Mouse (Mus musculus) small intestine, adult 2 months (tissue): ENCODE results near the gene Rev3l. TPM values are rescaled to one million over a fixed set of nuclear protein-coding genes. Genes with fewer than 3 reads are reported as not detected.
A peak's percentile ranks its signal among the peaks of the same experiment; 100 is the strongest.

ENCODE experiments used
- H3K27ac ChIP-seq: fragments of 200-500 bp; 2 replicates; pipeline ENCODE4 v1.5.1; 2012; ENCODE audit warnings: low read depth, low read length, control low read depth, inconsistent platforms; ENCODE audit not compliant: insufficient read depth
- H3K27me3 ChIP-seq: fragments of 200-500 bp; 2 replicates; pipeline ENCODE4 v1.6.1; 2012; ENCODE audit warnings: mild to moderate bottlenecking, moderate library complexity, low read length, inconsistent platforms; ENCODE audit not compliant: control insufficient read depth, insufficient read depth
- H3K36me3 ChIP-seq: fragments of 200-500 bp; 2 replicates; pipeline ENCODE4 v1.6.1; 2012; ENCODE audit warnings: mild to moderate bottlenecking, low read length, control low read depth, inconsistent platforms; ENCODE audit not compliant: control insufficient read depth, insufficient read depth
- H3K4me1 ChIP-seq: fragments of 200-500 bp; 2 replicates; pipeline ENCODE4 v1.6.1; 2012; ENCODE audit warnings: low read length, inconsistent platforms, mixed read lengths; ENCODE audit not compliant: control insufficient read depth, insufficient read depth, insufficient read length
- H3K4me3 ChIP-seq: fragments of 200-500 bp; 2 replicates; pipeline ENCODE4 v1.5.1; 2012; ENCODE audit warnings: low read depth, mild to moderate bottlenecking, control low read depth, inconsistent platforms, low read length, moderate library complexity
- CTCF ChIP-seq: fragments of 200-500 bp; IDR thresholded peaks from 2 replicates; pipeline ENCODE4 v1.5.1; 2012; ENCODE audit warnings: low read depth, mild to moderate bottlenecking, control low read depth, inconsistent platforms, low read length, moderate library complexity, mixed read lengths; ENCODE audit not compliant: insufficient replicate concordance, insufficient read length; ENCODE audit errors: extremely low read depth
- POLR2A ChIP-seq: fragments of 200-500 bp; IDR thresholded peaks from 2 replicates; pipeline ENCODE4 v1.6.1; 2012; ENCODE audit warnings: low read depth, mild to moderate bottlenecking, control low read depth, inconsistent platforms, low read length, moderate library complexity
- WGBS: fragments of 180-500 bp; shearing (Covaris S2); methylation state at CpG from one replicate; pipeline ENCODE4 v1.1.7; 2018; 5-methylcytosine and 5-hydroxymethylcytosine counted together
- polyA plus RNA-seq: library from polyadenylated mRNA; depleted of rRNA; stranded (reverse); fragments of >200 nt; gene quantifications from 2 replicates; pipeline ENCODE4 v1.2.3, GENCODE M21; 2012

The Rev3l gene
- polyA plus RNA-seq, 1 experiment = 3.9 TPM

DNA sequence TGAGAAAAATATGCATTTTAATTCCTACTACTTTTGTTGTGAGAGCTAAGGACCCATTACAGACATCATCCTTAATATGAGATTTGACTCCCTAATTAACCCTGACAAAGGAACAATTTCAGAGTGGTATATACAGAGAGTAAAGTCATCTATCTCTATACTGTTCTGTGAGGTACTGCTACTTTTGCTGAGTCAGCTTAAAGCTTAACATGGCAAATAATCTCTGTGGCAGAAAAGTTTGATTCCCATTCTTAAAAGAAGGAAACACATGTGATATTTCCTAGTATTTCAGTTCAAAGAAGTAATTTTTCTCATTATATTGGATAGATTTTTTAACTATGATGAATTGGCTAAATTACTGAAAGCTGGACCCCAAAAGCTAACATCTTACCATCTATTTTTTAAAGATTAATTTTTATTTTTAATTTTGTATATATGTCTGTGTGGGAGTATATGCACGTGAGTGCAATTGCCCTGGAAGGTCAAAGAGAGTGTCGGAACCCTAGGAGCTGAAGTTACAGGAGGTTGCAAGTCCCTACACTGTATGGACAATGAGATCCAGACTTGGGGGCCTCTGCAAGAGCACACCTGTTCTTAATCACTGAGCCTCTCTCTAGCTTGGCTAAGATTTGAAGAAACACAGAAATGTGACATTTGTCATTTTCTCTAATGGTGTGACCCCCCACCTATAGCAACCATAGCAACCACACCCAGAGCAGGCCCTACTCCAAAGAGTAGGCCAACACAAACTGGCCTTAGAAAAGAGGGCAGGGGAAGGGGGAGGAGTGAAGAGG lies 24.0 kb upstream of the Rev3l start:
- H3K4me1 ChIP-seq = no peaks in the 10 kb centered on the region
- TF ChIP-seq POLR2A = no peak
- TF ChIP-seq CTCF = no peak
- no peak overlapping the region for H3K27ac ChIP-seq
- H3K36me3 ChIP-seq = no peaks in the 10 kb centered on the region
- no peak overlapping the region for H3K4me3 ChIP-seq
- no peaks in the 10 kb centered on the region for H3K27me3 ChIP-seq
- WGBS = 94% methylated on average over 2 of the region's 2 CpGs

GRCm38 (mm10) chr10:39716936-39717335 lies 15.0 kb upstream of the Rev3l start:
- Histone ChIP-seq H3K4me3 (no peak overlapping the region), H3K27me3 (no peaks in the 10 kb centered on the region), H3K36me3 (no peaks in the 10 kb centered on the region), H3K27ac (no peak overlapping the region), H3K4me1 (no peaks in the 10 kb centered on the region)
- TF ChIP-seq POLR2A (no peak), CTCF (no peak)
- 96% methylated on average over 5 of the region's 5 CpGs for WGBS

DNA sequence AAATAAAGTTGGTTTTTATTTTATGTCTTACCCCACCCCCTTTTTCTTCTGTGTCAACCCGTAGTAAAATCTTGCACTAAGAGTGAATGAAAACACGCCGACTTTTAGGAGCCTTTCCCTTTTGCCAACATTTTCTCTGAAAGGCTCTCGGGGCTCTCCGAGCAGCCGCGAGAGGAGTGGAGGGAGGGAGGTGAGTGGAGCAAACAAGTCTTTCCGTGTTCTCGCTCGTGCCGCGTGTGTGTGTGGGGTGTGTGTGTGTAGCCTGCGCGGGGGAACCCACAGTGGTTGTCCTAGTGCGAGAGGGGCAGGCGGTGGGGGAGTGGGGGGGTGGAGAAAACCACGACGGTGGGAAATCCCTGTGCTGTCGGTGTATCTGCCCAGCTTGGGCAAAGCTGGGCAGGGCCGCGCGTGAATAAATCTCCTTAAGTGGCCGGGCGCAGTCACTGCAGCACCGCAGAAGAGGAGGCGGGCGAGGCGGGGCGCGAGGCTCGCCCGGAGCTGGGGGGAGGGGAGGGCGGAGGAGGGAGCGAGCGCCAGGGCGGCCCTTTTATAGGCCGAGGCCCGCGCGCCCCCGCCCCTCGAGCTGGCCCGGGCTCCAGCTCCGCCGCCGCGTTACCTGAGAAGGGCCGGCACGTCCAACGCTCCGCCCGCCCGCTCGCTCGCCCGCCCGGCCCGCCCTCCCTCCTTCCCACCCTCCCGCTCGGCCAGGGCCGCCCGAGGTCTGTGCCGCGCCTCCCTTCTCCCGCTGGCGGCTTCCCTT lies 762 bp upstream of the Rev3l start:
- H3K4me3 ChIP-seq = peak overlapping the region; percentile 75
- TF ChIP-seq POLR2A (peak; percentile 39; the same call in 1 of the 2 replicates), CTCF (peak; percentile 27; the same call in 1 of the 2 replicates)
- no peaks in the 10 kb centered on the region for H3K36me3 ChIP-seq
- peak overlapping the region; percentile 99 for H3K27ac ChIP-seq
- H3K27me3 ChIP-seq = no peaks in the 10 kb centered on the region
- WGBS = 1% methylated on average over 62 of the region's 66 CpGs
- H3K4me1 ChIP-seq = 0 out of 2 replicates have a peak, but pooled peaks cover under 1% of the 10 kb centered on the region

GRCm38 (mm10) chr10:39732266-39733100 lies 565 bp downstream of the Rev3l start:
- WGBS = under 1% methylated on average over 103 of the region's 105 CpGs
- Histone ChIP-seq H3K36me3 (no peaks in the 10 kb centered on the region), H3K4me3 (peak overlapping the region; percentile 75), H3K27ac (peak overlapping the region; percentile 76), H3K4me1 (0 out of 2 replicates have a peak, but pooled peaks cover 2% of the 10 kb centered on the region), H3K27me3 (no peaks in the 10 kb centered on the region)
- peak; percentile 3; the same call in 1 of the 2 replicates for TF ChIP-seq POLR2A
- TF ChIP-seq CTCF = no peak

DNA sequence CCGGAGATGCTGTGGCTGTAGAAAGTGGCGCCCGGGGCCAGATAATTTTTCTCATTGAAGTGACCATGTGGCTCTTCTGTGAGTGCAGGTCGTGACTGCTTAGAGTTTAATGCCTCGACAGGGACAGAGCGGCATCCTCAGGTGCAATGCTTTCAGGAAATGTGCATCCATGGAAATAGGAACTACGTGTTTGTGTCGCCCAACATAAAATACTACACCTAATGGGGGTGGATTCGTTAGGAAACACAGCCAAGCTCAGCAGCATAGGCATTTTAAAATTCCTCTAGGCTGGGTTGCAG lies 1.1 kb downstream of the Rev3l start:
- Histone ChIP-seq H3K4me1 (0 out of 2 replicates have a peak, but pooled peaks cover 2% of the 10 kb centered on the region), H3K4me3 (peak overlapping the region; percentile 75), H3K27ac (peak overlapping the region; percentile 76; the same call in 1 of the 2 replicates), H3K36me3 (no peaks in the 10 kb centered on the region), H3K27me3 (no peaks in the 10 kb centered on the region)
- TF ChIP-seq CTCF (peak; percentile 43; the same call in 1 of the 2 replicates), POLR2A (no peak)
- WGBS = under 1% methylated on average over 9 of the region's 9 CpGs

DNA sequence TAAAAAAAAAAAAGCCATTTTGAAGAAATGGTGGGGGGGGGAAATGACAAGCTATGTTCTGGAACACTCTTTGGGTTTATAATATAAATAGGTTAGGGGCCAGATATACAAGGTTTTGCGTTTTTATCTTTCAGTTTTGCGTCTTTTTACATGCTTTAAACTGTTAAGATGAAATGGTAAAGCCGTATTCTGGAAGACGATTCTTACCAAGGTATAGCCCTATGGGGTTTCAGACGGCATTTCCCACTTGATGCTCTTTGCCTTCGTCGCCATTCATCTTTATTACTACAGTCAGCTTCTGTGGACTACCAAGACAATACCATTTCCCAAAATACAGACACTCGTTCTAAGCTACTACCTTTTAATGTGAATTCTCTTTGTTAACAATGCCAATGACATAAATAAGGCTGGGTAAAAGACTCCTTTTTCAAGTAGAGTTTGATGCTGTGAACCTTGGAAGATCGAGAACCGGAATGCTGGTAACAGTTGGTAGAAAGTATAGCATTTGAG lies 1.6 kb downstream of the Rev3l start:
- 10% methylated on average over 10 of the region's 10 CpGs for WGBS
- H3K27ac ChIP-seq = no peak overlapping the region

More for the DNA sequence above, 1.6 kb downstream of the Rev3l start:
- H3K4me3 ChIP-seq = no peak overlapping the region
- no peak for TF ChIP-seq CTCF
- no peak for TF ChIP-seq POLR2A
- H3K36me3 ChIP-seq = no peaks in the 10 kb centered on the region
- 0 out of 2 replicates have a peak, but pooled peaks cover 2% of the 10 kb centered on the region for H3K4me1 ChIP-seq
- no peaks in the 10 kb centered on the region for H3K27me3 ChIP-seq
